Mouse (Mus musculus): Measurements from ENCODE around the gene Ghr. TPM values are rescaled to one million over a fixed set of nuclear protein-coding genes. Genes with fewer than 3 reads are reported as not detected.

Ghr gene
- polyA plus RNA-seq, 1 experiment from 2014 or later = 13.6 TPM

- 94% methylated on average over 1 of the region's 1 CpGs for whole genome bisulfite sequencing
- no peaks in the 10 kb centered on the region for H3K9me3 ChIP-seq (ENCODE audit: control insufficient read depth, low read length)
- ATAC-seq (ENCODE audit: low FRiP score) = no peak
Measured at GRCm38 (mm10) chr15:3485367-3485766, 97.9 kb downstream of the Ghr start.

GRCm38 (mm10) chr15:3483451-3483850, 99.8 kb downstream of the Ghr start:
- ATAC-seq (ENCODE audit: low FRiP score) (no peak), DNase-seq (ENCODE audit: low spot score, missing footprints) (no peak)
- Histone ChIP-seq H3K9me3 (ENCODE audit: control insufficient read depth, low read length) (no peaks in the 10 kb centered on the region), H3K27me3 (ENCODE audit: control insufficient read depth, insufficient read depth, low read length) (no peaks in the 10 kb centered on the region), H3K9ac (ENCODE audit: low read length) (no peak overlapping the region), H3K36me3 (ENCODE audit: control insufficient read depth, insufficient read depth, low read length) (no peaks in the 10 kb centered on the region), H3K4me1 (ENCODE audit: control insufficient read depth, insufficient read depth, low read length) (no peaks in the 10 kb centered on the region), H3K27ac (ENCODE audit: low read depth, low read length) (no peak overlapping the region), H3K4me2 (no peak overlapping the region), H3K4me3 (ENCODE audit: low read depth, low read length) (no peak overlapping the region)
- 85% methylated on average over 3 of the region's 3 CpGs for WGBS

More at GRCm38 (mm10) chr15:3485367-3485766, 97.9 kb downstream of the Ghr start:
- Histone ChIP-seq H3K4me2 (no peak overlapping the region), H3K36me3 (ENCODE audit: control insufficient read depth, insufficient read depth, low read length) (no peaks in the 10 kb centered on the region), H3K4me1 (ENCODE audit: control insufficient read depth, insufficient read depth, low read length) (no peaks in the 10 kb centered on the region), H3K9ac (ENCODE audit: low read length) (no peak overlapping the region), H3K4me3 (ENCODE audit: low read depth, low read length) (no peak overlapping the region), H3K27ac (ENCODE audit: low read depth, low read length) (no peak overlapping the region), H3K27me3 (ENCODE audit: control insufficient read depth, insufficient read depth, low read length) (no peaks in the 10 kb centered on the region)
- no peak for DNase-seq (ENCODE audit: low spot score, missing footprints)

GRCm38 (mm10) chr15:3469230-3469629, 114.1 kb downstream of the Ghr start:
- H3K4me3 ChIP-seq (ENCODE audit: low read depth, low read length) = no peak overlapping the region
- no peaks in the 10 kb centered on the region for H3K4me1 ChIP-seq (ENCODE audit: control insufficient read depth, insufficient read depth, low read length)
- DNase-seq (ENCODE audit: low spot score, missing footprints) (no peak), ATAC-seq (ENCODE audit: low FRiP score) (no peak)
- no peak overlapping the region for H3K27ac ChIP-seq (ENCODE audit: low read depth, low read length)
- WGBS = 93% methylated on average over 4 of the region's 4 CpGs
- no peaks in the 10 kb centered on the region for H3K9me3 ChIP-seq (ENCODE audit: control insufficient read depth, low read length)
- no peaks in the 10 kb centered on the region for H3K36me3 ChIP-seq (ENCODE audit: control insufficient read depth, insufficient read depth, low read length)
- no peaks in the 10 kb centered on the region for H3K27me3 ChIP-seq (ENCODE audit: control insufficient read depth, insufficient read depth, low read length)
- no peak overlapping the region for H3K4me2 ChIP-seq
- H3K9ac ChIP-seq (ENCODE audit: low read length) = no peak overlapping the region

DNA sequence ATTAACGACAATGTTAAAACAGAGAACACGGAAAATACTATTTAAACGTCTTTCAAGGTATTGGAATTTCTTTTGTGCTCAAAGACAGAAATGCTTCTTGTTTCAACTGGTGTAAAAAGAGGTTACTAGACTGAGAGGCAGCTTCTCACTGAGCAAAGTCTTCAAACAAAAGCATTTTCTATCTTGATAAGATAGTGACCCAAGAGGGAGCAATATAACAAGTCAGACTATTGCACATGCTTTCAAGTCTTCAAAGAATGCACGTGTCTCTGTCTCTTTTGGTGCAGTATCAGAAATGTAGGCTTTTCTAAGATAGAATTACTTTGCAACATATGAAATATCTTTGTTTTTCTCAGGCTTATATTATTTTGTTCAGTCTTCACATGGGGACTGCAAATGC, 116.7 kb downstream of the Ghr start:
- no peak for DNase-seq (ENCODE audit: low spot score, missing footprints)
- no peak overlapping the region for H3K27ac ChIP-seq (ENCODE audit: low read depth, low read length)
- H3K4me1 ChIP-seq (ENCODE audit: control insufficient read depth, insufficient read depth, low read length) = no peaks in the 10 kb centered on the region
- H3K27me3 ChIP-seq (ENCODE audit: control insufficient read depth, insufficient read depth, low read length) = no peaks in the 10 kb centered on the region
- H3K9ac ChIP-seq (ENCODE audit: low read length) = no peak overlapping the region
- H3K4me3 ChIP-seq (ENCODE audit: low read depth, low read length) = no peak overlapping the region
- no peaks in the 10 kb centered on the region for H3K9me3 ChIP-seq (ENCODE audit: control insufficient read depth, low read length)
- WGBS = 84% methylated on average over 4 of the region's 4 CpGs
- ATAC-seq (ENCODE audit: low FRiP score) = no peak
- H3K4me2 ChIP-seq = no peak overlapping the region
- H3K36me3 ChIP-seq (ENCODE audit: control insufficient read depth, insufficient read depth, low read length) = no peaks in the 10 kb centered on the region

DNA sequence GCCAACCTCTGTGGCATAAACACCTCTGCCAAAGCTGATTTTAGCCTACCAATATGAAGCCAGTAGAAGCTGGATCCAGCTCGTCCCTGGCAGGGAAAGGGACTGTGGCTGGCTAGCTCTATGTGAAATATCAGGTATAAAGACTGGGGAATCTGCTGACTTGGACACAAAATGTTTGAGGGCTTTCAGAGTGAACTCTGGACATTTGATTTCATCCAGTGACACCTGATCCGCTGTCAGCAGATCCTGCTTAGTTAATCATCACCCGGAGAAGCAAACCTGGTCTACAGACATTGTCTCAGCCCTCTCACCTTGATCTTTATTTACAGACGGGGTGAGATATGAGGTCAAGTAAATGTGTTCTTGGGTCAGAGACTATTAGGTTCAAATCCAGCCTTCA, 118.5 kb downstream of the Ghr start:
- no peaks in the 10 kb centered on the region for H3K4me1 ChIP-seq (ENCODE audit: control insufficient read depth, insufficient read depth, low read length)
- H3K36me3 ChIP-seq (ENCODE audit: control insufficient read depth, insufficient read depth, low read length) = no peaks in the 10 kb centered on the region
- H3K4me3 ChIP-seq (ENCODE audit: low read depth, low read length) = no peak overlapping the region
- ATAC-seq (ENCODE audit: low FRiP score) (no peak), DNase-seq (ENCODE audit: low spot score, missing footprints) (no peak)
- H3K9ac ChIP-seq (ENCODE audit: low read length) = no peak overlapping the region
- no peak overlapping the region for H3K27ac ChIP-seq (ENCODE audit: low read depth, low read length)
- no peaks in the 10 kb centered on the region for H3K27me3 ChIP-seq (ENCODE audit: control insufficient read depth, insufficient read depth, low read length)
- no peaks in the 10 kb centered on the region for H3K9me3 ChIP-seq (ENCODE audit: control insufficient read depth, low read length)
- no peak overlapping the region for H3K4me2 ChIP-seq
- 87% methylated on average over 4 of the region's 4 CpGs for WGBS

DNA sequence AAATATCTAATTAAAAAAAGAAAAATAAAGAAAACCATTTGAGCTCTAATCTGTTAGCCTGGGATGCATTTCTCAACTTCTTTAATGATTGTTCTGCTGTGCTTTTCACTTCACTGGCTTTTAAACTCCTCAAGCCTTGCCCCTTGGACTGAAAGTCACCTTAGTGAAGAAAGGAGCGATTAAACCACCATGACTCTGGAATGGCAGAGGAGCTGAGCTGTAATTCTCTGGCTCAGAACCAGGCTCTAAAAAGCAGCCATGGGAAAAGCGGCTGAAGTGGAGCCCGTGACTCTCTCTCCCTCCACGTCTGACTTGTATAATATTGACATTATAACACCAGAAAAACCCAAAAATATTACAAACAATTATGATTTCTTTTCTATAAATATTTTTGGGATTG, 126.7 kb downstream of the Ghr start:
- Histone ChIP-seq H3K9ac (ENCODE audit: low read length) (no peak overlapping the region), H3K4me2 (no peak overlapping the region), H3K27me3 (ENCODE audit: control insufficient read depth, insufficient read depth, low read length) (no peaks in the 10 kb centered on the region), H3K4me3 (ENCODE audit: low read depth, low read length) (no peak overlapping the region), H3K36me3 (ENCODE audit: control insufficient read depth, insufficient read depth, low read length) (no peaks in the 10 kb centered on the region), H3K4me1 (ENCODE audit: control insufficient read depth, insufficient read depth, low read length) (no peaks in the 10 kb centered on the region), H3K9me3 (ENCODE audit: control insufficient read depth, low read length) (no peaks in the 10 kb centered on the region), H3K27ac (ENCODE audit: low read depth, low read length) (no peak overlapping the region)
- no peak for DNase-seq (ENCODE audit: low spot score, missing footprints)
- no peak for ATAC-seq (ENCODE audit: low FRiP score)
- WGBS = 84% methylated on average over 4 of the region's 4 CpGs

GRCm38 (mm10) chr15:3455572-3455971, 127.7 kb downstream of the Ghr start:
- no peak overlapping the region for H3K4me2 ChIP-seq
- H3K27me3 ChIP-seq (ENCODE audit: control insufficient read depth, insufficient read depth, low read length) = no peaks in the 10 kb centered on the region
- H3K27ac ChIP-seq (ENCODE audit: low read depth, low read length) = no peak overlapping the region
- DNase-seq (ENCODE audit: low spot score, missing footprints) (no peak), ATAC-seq (ENCODE audit: low FRiP score) (no peak)
- no peak overlapping the region for H3K4me3 ChIP-seq (ENCODE audit: low read depth, low read length)
- no peaks in the 10 kb centered on the region for H3K36me3 ChIP-seq (ENCODE audit: control insufficient read depth, insufficient read depth, low read length)
- H3K4me1 ChIP-seq (ENCODE audit: control insufficient read depth, insufficient read depth, low read length) = no peaks in the 10 kb centered on the region
- H3K9me3 ChIP-seq (ENCODE audit: control insufficient read depth, low read length) = no peaks in the 10 kb centered on the region
- no peak overlapping the region for H3K9ac ChIP-seq (ENCODE audit: low read length)

GRCm38 (mm10) chr15:3452080-3452752, 131.1 kb downstream of the Ghr start:
- Histone ChIP-seq H3K36me3 (ENCODE audit: control insufficient read depth, insufficient read depth, low read length) (no peaks in the 10 kb centered on the region), H3K4me2 (no peak overlapping the region), H3K4me3 (ENCODE audit: low read depth, low read length) (no peak overlapping the region), H3K9ac (ENCODE audit: low read length) (no peak overlapping the region), H3K27ac (ENCODE audit: low read depth, low read length) (no peak overlapping the region), H3K4me1 (ENCODE audit: control insufficient read depth, insufficient read depth, low read length) (no peaks in the 10 kb centered on the region), H3K27me3 (ENCODE audit: control insufficient read depth, insufficient read depth, low read length) (no peaks in the 10 kb centered on the region), H3K9me3 (ENCODE audit: control insufficient read depth, low read length) (no peaks in the 10 kb centered on the region)
- 84% methylated on average over 5 of the region's 5 CpGs for WGBS
- DNase-seq (ENCODE audit: low spot score, missing footprints) = no peak
- ATAC-seq (ENCODE audit: low FRiP score) = no peak

DNA sequence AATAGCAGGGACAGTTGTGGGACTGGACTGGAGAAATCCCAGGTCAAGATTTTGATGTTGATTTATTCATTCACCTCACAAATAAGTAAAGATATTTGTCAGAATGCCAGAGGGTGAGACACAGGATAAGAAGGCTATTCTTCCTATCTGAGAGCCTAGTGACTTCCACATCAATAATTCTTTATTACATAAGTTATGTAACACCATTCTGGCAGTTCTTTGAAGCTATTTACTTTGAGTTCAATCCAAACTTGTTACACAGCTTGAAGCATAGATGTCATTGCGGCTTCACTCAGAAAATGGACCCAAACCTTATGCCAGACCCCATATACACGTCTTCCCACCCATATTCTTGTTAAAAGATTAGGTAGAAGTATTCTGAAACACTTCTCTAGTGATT, 133.7 kb downstream of the Ghr start:
- DNase-seq (ENCODE audit: low spot score, missing footprints) = no peak
- WGBS = 76% methylated on average over 2 of the region's 2 CpGs
- Histone ChIP-seq H3K36me3 (ENCODE audit: control insufficient read depth, insufficient read depth, low read length) (no peaks in the 10 kb centered on the region), H3K9me3 (ENCODE audit: control insufficient read depth, low read length) (no peaks in the 10 kb centered on the region), H3K4me1 (ENCODE audit: control insufficient read depth, insufficient read depth, low read length) (no peaks in the 10 kb centered on the region), H3K9ac (ENCODE audit: low read length) (no peak overlapping the region), H3K4me3 (ENCODE audit: low read depth, low read length) (no peak overlapping the region), H3K4me2 (no peak overlapping the region), H3K27ac (ENCODE audit: low read depth, low read length) (no peak overlapping the region), H3K27me3 (ENCODE audit: control insufficient read depth, insufficient read depth, low read length) (no peaks in the 10 kb centered on the region)
- no peak for ATAC-seq (ENCODE audit: low FRiP score)
